Mouse (Mus musculus) heart, embryonic 13.5 days (tissue): ENCODE data around the gene Ints3. TPM values are rescaled to one million over a fixed set of nuclear protein-coding genes. Genes with fewer than 3 reads are reported as not detected.

ENCODE experiments used
- ATAC-seq: fragments of 200-750 bp; cut with Nextera tagmentation; 2 replicates; pipeline ENCODE4 v1.8.0; 2017; ENCODE audit warnings: moderate TSS enrichment; ENCODE audit not compliant: insufficient number of reproducible peaks, low FRiP score, low TSS enrichment; ENCODE audit errors: extremely low read depth
- H3K27ac ChIP-seq: fragments of 300-500 bp; sonication (generic); replicated peaks from 2 replicates; pipeline ENCODE4 v1.5.1; 2015; ENCODE audit warnings: moderate library complexity, mild to moderate bottlenecking, inconsistent platforms
- H3K27me3 ChIP-seq: fragments of 300-500 bp; sonication (generic); replicated peaks from 2 replicates; pipeline ENCODE4 v1.6.1; 2015; ENCODE audit warnings: mild to moderate bottlenecking, inconsistent platforms
- H3K36me3 ChIP-seq: fragments of 300-500 bp; sonication (generic); 2 replicates; pipeline ENCODE4 v1.6.1; 2015; ENCODE audit warnings: mild to moderate bottlenecking, inconsistent platforms
- H3K4me1 ChIP-seq: fragments of 300-500 bp; sonication (generic); 2 replicates; pipeline ENCODE4 v1.6.1; 2015; ENCODE audit warnings: inconsistent platforms
- H3K4me2 ChIP-seq: fragments of 300-500 bp; sonication (generic); 2 replicates; pipeline ENCODE4 v1.6.1; 2015; ENCODE audit warnings: inconsistent platforms, mild to moderate bottlenecking, moderate library complexity
- H3K4me3 ChIP-seq: fragments of 300-500 bp; sonication (generic); 2 replicates; pipeline ENCODE4 v1.5.1; 2015; ENCODE audit warnings: moderate library complexity, mild to moderate bottlenecking, inconsistent platforms
- H3K9ac ChIP-seq: fragments of 300-500 bp; sonication (generic); 2 replicates; pipeline ENCODE4 v1.6.1; 2015; ENCODE audit warnings: inconsistent platforms, mild to moderate bottlenecking, moderate library complexity
- H3K9me3 ChIP-seq: fragments of 300-500 bp; sonication (generic); 2 replicates; pipeline ENCODE4 v1.6.1; 2016; ENCODE audit warnings: inconsistent platforms
- WGBS: fragments of 180-500 bp; shearing (Covaris S2); methylation state at CpG from one replicate; pipeline ENCODE4 v1.1.7; 2015; ENCODE audit warnings: mixed read lengths; 5-methylcytosine and 5-hydroxymethylcytosine counted together
- polyA plus RNA-seq: library from polyadenylated mRNA; unstranded; fragments of >200 nt; fragmentation: Nextera tagmentation; extraction: Ambion mirVana; gene quantifications from 2 replicates; pipeline ENCODE4 v1.2.1, GENCODE M21; 2015

Ints3 gene
- 17.5 and 19.8 TPM in 2 replicates for polyA plus RNA-seq

DNA sequence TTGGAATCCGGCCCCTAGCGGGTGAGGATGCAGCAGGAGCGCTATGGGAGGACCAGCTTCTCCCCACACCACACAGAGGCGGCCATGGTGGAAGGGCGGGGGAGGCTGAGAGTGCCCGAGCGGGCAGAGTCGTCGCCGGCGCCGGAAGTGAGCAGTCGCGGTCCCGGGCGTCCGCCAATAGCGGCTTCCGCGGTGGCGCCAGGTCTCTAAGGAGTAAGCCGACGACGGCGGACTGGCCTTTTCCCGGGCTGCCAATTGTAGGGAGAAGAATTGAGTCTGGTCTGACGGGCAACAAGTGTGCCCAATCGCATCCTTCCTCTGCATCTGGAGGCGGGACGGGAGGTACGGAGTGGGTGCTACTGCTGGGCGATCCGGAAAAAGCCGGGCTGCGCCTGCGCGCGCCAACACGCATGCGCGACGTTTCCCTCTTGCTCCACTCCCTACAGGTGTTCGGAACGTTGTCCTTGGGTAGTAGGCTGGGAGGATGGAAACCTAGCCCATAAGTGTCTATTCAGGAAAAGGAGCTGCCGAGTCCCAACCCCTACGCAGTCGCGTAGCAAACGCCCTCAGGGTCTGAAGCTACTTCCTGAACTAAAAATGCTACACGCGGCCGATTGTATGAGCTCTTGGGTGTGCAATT, at the start of gene Ints3:
Gene Ints3, minus strand, starts transcription at position 242 of the 640 bp plus-strand sequence.
- peak within 1 kb of the TSS; percentile 96 for H3K27ac ChIP-seq
- H3K4me2 ChIP-seq, result peak within 1 kb of the TSS; percentile 84

GRCm38 (mm10) chr3:90475831-90476611, 42.6 kb upstream of the Ints3 start, which contains the start of gene Ilf2:
TSS of gene Ilf2 (plus strand) at chr3:90476126.
- peak; percentile 99 for ATAC-seq
- H3K36me3 ChIP-seq, result peaks cover 38% of the 10 kb centered on the region

More for the DNA sequence above, at the start of gene Ints3:
- H3K9ac ChIP-seq, result peak within 1 kb of the TSS; percentile 94
- H3K9me3 ChIP-seq, result no peaks in the 10 kb centered on the region
- H3K4me3 ChIP-seq, result peak within 1 kb of the TSS; percentile 77
- ATAC-seq, result peak; percentile 97
- peaks cover 44% of the 10 kb centered on the region for H3K4me1 ChIP-seq
- H3K36me3 ChIP-seq, result 0 out of 2 replicates have a peak, but pooled peaks cover 2% of the 10 kb centered on the region
- H3K27me3 ChIP-seq, result no peaks in the 10 kb centered on the region
- 1% methylated on average over 52 of the region's 52 CpGs for WGBS

GRCm38 (mm10) chr3:90475151-90475830, 41.9 kb upstream of the Ints3 start:
- Histone ChIP-seq H3K9ac (no peak overlapping the region), H3K4me3 (peak overlapping the region; percentile 48), H3K4me2 (peak overlapping the region; percentile 63), H3K27me3 (no peaks in the 10 kb centered on the region), H3K4me1 (peaks cover 12% of the 10 kb centered on the region), H3K36me3 (peaks cover 31% of the 10 kb centered on the region), H3K9me3 (no peaks in the 10 kb centered on the region), H3K27ac (no peak overlapping the region)
- ATAC-seq, result no peak
- 39% methylated on average over 16 of the region's 16 CpGs for WGBS

More at GRCm38 (mm10) chr3:90475831-90476611, 42.6 kb upstream of the Ints3 start, which contains the start of gene Ilf2:
- Histone ChIP-seq H3K4me3 (peak within 1 kb of the TSS; percentile 82), H3K9ac (peak within 1 kb of the TSS; percentile 90), H3K27me3 (no peaks in the 10 kb centered on the region), H3K27ac (peak within 1 kb of the TSS; percentile 88), H3K4me2 (peak within 1 kb of the TSS; percentile 84), H3K4me1 (peaks cover 12% of the 10 kb centered on the region), H3K9me3 (no peaks in the 10 kb centered on the region)
- under 1% methylated on average over 45 of the region's 45 CpGs for WGBS

DNA sequence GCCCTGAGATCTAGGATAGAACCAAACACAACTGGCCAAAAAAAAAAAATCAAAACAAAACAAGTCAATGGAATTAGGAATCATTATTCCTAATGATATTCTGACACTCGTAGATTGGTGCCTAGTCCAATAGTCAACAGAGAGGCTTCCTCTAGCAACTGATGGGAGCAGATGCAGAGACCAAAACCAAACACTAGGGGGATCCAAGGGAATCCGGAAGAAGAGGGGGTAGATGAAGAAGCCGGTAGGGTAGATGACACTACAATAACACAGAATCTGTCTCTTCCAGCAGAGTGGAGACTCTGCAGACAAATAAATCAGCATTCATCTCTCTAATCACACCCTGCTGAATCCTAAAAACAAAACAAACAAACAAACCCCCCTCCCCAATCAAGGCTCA, 38.8 kb upstream of the Ints3 start:
- Histone ChIP-seq H3K4me3 (no peak overlapping the region), H3K9ac (no peak overlapping the region), H3K9me3 (no peaks in the 10 kb centered on the region), H3K36me3 (no peaks in the 10 kb centered on the region), H3K27me3 (no peaks in the 10 kb centered on the region), H3K27ac (no peak overlapping the region), H3K4me1 (peaks cover 6% of the 10 kb centered on the region), H3K4me2 (no peak overlapping the region)
- no peak for ATAC-seq
- WGBS, result 22% methylated on average over 3 of the region's 3 CpGs

DNA sequence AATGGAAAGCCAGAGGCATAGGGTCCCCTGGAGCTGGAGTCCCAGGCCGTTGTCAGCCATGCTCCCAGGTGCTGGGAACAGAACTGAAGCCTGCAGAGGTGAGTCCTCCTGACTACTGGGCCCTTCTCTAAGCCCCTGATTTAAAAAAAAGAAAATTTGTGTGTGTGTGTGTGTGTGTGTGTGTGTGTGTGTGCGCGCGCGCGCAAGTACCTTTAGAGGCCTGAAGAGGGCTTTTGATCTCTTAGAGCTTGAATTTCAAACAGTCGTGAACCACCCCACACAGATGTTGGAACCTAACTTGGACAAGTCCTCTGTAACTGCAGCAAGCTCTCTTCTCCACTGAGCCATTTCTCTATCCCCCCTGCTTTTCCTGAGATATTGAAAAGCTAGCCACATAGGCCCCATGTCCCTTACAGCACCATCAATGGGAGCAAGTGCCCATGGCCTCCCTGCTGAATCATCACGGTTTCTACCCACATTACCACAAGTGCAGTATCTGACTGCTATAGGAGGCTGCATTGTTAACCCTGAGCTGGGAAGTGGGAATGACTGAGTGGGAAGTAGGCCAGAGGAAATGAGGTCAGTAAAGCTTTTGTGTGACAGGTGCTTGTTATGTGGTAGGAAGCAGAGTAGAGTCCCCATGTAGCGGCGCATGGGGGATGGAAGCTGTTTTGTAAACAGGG, 34.3 kb upstream of the Ints3 start:
- Histone ChIP-seq H3K27ac (no peak overlapping the region), H3K4me1 (peaks cover 21% of the 10 kb centered on the region), H3K9me3 (no peaks in the 10 kb centered on the region), H3K4me2 (no peak overlapping the region), H3K4me3 (no peak overlapping the region), H3K9ac (no peak overlapping the region), H3K36me3 (no peaks in the 10 kb centered on the region), H3K27me3 (peaks cover 36% of the 10 kb centered on the region)
- no peak for ATAC-seq
- WGBS, result 90% methylated on average over 10 of the region's 10 CpGs

DNA sequence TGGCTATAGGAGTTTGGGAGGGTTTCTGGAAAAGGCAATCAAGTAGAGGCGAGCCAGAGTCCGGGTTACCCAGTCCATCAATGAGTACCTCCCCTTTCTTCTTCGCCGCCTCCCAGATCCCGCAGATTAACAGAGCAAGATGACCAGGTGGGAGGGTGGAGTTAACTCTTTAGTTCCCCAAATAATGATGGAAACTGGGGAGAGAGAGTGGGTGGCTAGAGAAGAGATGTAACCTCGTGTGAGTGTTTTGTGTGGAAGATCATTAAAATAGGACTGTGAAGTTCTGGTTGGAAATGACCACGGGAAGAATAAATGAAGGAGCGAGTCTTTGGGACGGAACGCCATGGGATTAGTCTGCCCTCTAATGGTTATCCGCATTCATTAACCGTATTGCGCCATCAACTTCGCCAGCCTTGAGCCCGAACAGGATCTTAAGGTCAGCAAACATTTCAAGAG, 32.9 kb upstream of the Ints3 start:
- Histone ChIP-seq H3K4me2 (peak overlapping the region; percentile 97), H3K27ac (no peak overlapping the region)
- ATAC-seq, result no peak

GRCm38 (mm10) chr3:90465686-90466310, 32.4 kb upstream of the Ints3 start, which contains the start of gene Npr1:
TSS of gene Npr1 (minus strand) at chr3:90465866.
- no peaks in the 10 kb centered on the region for H3K36me3 ChIP-seq

More for the DNA sequence above, 32.9 kb upstream of the Ints3 start:
- peak overlapping the region; percentile 82 for H3K9ac ChIP-seq
- WGBS, result under 1% methylated on average over 15 of the region's 15 CpGs
- peaks cover 26% of the 10 kb centered on the region for H3K4me1 ChIP-seq
- H3K4me3 ChIP-seq, result peak overlapping the region; percentile 66
- H3K27me3 ChIP-seq, result peaks cover 41% of the 10 kb centered on the region
- H3K9me3 ChIP-seq, result no peaks in the 10 kb centered on the region
- H3K36me3 ChIP-seq, result no peaks in the 10 kb centered on the region

DNA sequence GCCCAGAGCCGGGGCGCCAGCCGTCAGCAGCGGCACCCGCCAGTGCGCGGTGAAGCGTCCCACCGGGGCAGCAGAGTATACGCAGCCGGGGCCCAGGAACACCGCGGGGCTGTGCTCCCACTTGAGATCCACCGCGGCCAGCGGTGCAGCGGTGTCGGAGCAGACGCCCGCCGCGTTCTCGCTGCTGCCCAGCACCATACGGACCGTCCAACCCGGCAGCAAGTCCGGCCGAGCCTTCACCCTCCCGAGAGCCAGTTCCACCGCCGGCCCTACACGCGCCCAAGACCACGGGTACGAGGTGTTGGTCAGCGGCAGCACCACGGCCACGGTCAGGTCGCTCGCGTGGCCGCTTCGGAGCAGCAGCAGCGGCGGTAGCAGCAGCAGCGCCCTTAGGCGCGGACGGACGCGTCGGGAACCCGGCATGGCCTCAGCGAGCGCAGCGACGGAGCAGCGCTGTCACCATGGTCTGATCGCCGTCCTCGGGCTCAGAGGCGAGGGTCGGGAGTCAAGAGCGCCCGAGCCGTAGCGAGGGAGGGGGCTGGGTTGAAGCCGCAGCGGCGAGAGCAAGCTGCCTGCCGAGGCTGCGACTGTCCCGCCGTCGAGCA, 31.8 kb upstream of the Ints3 start:
- Histone ChIP-seq H3K4me2 (peak overlapping the region; percentile 97), H3K4me3 (peak overlapping the region; percentile 66), H3K27me3 (peaks cover 41% of the 10 kb centered on the region), H3K9me3 (no peaks in the 10 kb centered on the region), H3K36me3 (no peaks in the 10 kb centered on the region), H3K9ac (peak overlapping the region; percentile 82), H3K4me1 (peaks cover 26% of the 10 kb centered on the region), H3K27ac (0 out of 2 replicates have a peak overlapping the region, but pooled peaks have one; percentile 20)
- no peak for ATAC-seq
- 1% methylated on average over 75 of the region's 75 CpGs for WGBS

More at GRCm38 (mm10) chr3:90465686-90466310, 32.4 kb upstream of the Ints3 start, which contains the start of gene Npr1:
- peaks cover 41% of the 10 kb centered on the region for H3K27me3 ChIP-seq
- WGBS, result 0% methylated on average over 28 of the region's 49 CpGs
- H3K4me1 ChIP-seq, result peaks cover 26% of the 10 kb centered on the region
- 0 out of 2 replicates have a peak within 1 kb of the TSS, but pooled peaks have one; percentile 20 for H3K27ac ChIP-seq
- no peak; the same call in 1 of the 2 replicates for ATAC-seq
- H3K9me3 ChIP-seq, result no peaks in the 10 kb centered on the region
- peak within 1 kb of the TSS; percentile 97 for H3K4me2 ChIP-seq
- peak within 1 kb of the TSS; percentile 66 for H3K4me3 ChIP-seq
- H3K9ac ChIP-seq, result peak within 1 kb of the TSS; percentile 82

DNA sequence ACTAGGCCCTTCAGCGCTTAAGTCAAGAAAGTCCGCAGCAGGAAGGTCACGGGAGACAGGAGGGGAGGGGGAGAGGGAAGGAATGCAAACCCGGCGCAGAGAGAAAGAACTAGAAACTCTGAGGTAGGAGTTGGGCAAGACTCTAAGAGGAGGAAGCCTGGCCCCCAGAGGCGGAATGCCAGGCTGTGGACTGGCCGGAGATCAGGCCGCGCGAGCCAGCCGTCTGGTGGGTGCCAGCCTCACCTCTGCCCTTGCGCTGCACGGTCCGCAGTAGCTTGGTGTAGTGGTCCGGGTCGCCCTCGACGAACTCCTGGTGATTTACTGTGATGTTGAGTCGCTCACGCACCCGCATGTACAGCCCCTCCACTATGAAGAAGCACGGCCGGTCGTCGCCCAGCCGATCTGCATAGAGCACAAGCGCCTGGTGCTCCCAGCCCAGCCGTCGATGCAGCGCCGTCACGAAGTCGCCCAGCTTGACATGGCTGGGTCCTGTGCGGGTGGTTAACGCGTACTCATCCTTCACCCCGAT, 31.2 kb upstream of the Ints3 start:
- peaks cover 26% of the 10 kb centered on the region for H3K4me1 ChIP-seq
- peak overlapping the region; percentile 82 for H3K9ac ChIP-seq
- peak overlapping the region; percentile 97 for H3K4me2 ChIP-seq
- peaks cover 43% of the 10 kb centered on the region for H3K27me3 ChIP-seq
- H3K27ac ChIP-seq, result 0 out of 2 replicates have a peak overlapping the region, but pooled peaks have one; percentile 20
- ATAC-seq, result no peak
- peak overlapping the region; percentile 66 for H3K4me3 ChIP-seq
- 12% methylated on average over 37 of the region's 37 CpGs for WGBS
- H3K9me3 ChIP-seq, result no peaks in the 10 kb centered on the region
- H3K36me3 ChIP-seq, result no peaks in the 10 kb centered on the region
